Mouse (Mus musculus) thymus, postnatal 0 days (tissue): ENCODE results near the gene Ranbp3. TPM values are rescaled to one million over a fixed set of nuclear protein-coding genes. Genes with fewer than 3 reads are reported as not detected.

Source experiments
- DNase-seq: peaks from one replicate; pipeline ENCODE4 v3.0.0-alpha.2; 2015; ENCODE audit warnings: low spot score
- polyA plus RNA-seq: library from polyadenylated mRNA; unstranded; fragments of >200 nt; fragmentation: Nextera tagmentation; extraction: Ambion mirVana; gene quantifications from 2 replicates; pipeline ENCODE4 v1.2.1, GENCODE M21; 2015

The Ranbp3 gene
- polyA plus RNA-seq, 1 experiment from 2014 or later, result 81.4 TPM

- DNase-seq, result no peak
These were observed 738 bp downstream of the Ranbp3 start for GRCm38 (mm10) chr17:56673647-56674416.

DNA sequence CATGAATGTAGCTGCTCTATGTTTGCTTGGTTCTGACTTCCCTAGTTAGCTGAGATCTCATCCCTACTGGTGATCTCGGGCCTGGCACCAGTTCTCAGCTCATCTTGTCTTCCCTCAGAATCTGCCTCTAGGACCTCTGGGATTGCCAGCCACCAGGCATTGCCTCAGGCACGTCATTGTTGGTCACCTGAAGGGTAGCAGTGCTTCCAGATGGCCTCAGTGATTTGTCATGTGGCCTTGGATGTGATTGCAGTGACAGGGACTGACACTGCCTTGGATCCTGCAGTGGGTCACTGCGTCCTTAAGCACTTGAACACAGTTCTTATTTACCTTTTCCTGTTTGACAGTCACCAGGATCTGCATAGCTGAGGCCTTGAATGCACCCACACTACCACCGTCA lies 8.7 kb downstream of the Ranbp3 start:
- no peak for DNase-seq

DNA sequence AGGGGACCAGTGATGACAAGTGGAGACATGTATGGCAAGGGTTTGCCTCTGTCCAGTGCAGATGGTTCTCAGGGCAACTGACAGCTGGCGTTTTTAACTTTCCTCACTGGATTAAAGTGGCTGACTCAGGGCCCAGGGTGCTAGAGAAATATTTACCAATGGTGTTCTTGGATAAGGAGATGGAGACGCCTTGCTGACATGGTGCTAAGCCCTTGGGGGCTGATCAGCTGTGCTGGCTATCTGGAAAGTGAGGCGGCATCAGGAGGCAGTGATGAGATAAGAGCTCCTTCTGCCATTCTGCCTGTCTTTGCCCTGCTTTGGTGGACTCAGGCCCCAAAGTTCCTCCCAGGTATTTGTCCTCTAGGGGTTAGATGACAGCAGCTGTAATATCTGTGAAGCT lies 9.8 kb downstream of the Ranbp3 start:
- DNase-seq, result no peak

- no peak for DNase-seq
These were observed 10.5 kb downstream of the Ranbp3 start for GRCm38 (mm10) chr17:56683546-56684140.

GRCm38 (mm10) chr17:56684649-56685048 lies 11.6 kb downstream of the Ranbp3 start:
- no peak for DNase-seq

GRCm38 (mm10) chr17:56686801-56687200 lies 13.7 kb downstream of the Ranbp3 start:
- no peak for DNase-seq

- no peak for DNase-seq
These were observed 15.0 kb downstream of the Ranbp3 start for GRCm38 (mm10) chr17:56688045-56688444.

DNA sequence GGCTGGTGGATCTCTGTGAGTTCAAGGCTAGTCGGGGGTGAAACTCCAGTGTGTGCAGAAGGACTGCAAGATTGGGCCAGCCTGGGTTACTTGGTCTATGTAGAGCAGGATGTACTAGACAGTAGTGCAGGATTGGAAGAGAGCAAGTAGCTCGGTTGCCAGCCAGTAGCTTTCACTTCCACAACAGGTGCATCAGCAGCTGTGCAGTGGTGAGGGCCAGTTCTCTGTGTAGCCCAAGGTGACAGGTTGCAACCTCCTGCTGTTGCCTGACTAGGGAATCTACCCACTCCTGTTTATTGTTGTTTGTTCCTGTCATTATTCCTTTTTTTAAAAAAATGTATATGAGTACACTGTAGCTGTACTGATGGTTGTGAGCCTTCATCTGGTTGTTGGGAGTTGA lies 15.6 kb downstream of the Ranbp3 start:
- DNase-seq, result no peak

- no peak for DNase-seq
These were observed 20.3 kb downstream of the Ranbp3 start for GRCm38 (mm10) chr17:56693395-56693794.

DNA sequence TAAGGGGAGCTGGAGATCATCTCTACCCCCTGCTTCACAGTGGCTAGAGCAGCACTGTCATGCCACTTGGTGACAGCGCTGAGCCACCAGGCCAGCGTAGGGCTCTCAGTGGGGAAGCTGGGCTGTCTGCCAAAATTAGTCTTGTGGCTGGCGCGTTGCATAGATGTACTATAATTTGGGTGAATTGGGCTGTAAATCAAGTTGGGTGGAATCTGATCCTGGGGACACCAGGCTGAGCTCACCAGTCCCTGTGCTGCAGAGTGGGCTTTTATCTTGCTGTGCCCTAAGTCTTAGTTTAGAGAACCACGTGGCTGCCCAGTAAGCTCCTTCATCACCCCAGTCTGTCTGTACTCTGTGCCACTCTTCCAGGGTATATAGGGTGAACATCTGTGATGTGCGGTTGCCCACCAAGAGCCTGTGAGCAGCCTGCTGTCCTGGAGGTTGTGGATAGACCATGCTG lies 20.8 kb downstream of the Ranbp3 start:
- no peak for DNase-seq

GRCm38 (mm10) chr17:56700451-56700850 lies 27.4 kb downstream of the Ranbp3 start:
- no peak for DNase-seq

GRCm38 (mm10) chr17:56703038-56703437 lies 29.9 kb downstream of the Ranbp3 start:
- DNase-seq, result no peak

GRCm38 (mm10) chr17:56706515-56706914 lies 33.4 kb downstream of the Ranbp3 start:
- no peak for DNase-seq

- DNase-seq, result no peak
These were observed 35.6 kb downstream of the Ranbp3 start for GRCm38 (mm10) chr17:56708692-56709091.

DNA sequence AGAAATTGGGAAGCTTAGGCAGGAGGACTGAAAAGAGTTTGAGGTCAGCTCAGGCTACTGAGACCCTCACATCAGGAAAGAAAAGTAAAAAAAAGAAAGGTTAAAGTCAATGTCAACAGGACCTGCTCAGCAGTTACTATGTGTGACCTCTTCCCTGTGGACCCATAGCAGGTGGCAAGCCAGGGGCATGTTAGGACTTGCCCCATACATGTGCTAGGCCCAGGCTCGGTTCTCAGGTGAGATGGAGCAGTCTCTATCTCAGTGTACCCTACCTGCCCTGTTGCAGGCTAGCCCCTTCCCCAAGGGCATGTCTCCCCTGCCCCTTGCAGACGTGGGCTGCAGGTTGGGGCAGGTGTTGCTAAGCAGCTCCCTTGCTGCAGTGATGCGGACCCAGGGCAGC lies 36.6 kb downstream of the Ranbp3 start:
- no peak for DNase-seq

DNA sequence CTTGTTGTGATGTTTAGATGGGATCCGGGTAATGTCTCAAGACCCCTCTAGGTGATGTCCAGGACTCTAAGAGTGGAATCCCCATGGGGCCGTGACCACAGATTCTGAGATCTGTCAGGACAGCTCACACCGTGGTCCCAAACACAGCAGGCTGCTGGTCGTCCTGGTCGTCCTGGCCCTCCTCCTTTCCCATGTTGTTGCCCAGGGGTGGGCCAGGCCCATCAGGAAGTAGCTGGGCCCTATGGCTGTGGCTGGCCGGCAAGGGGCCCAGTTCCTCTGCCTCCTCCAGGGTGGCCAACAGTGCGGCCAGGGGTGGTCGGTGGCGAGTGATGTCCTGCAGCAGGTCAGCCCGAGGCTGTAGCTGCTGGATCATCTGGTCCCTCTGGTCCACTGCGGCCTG lies 42.3 kb downstream of the Ranbp3 start:
- no peak for DNase-seq

- no peak for DNase-seq
These were observed 43.0 kb downstream of the Ranbp3 start for GRCm38 (mm10) chr17:56715914-56716654.

- peak; percentile 100 for DNase-seq
These were observed 43.7 kb downstream of the Ranbp3 start for GRCm38 (mm10) chr17:56716655-56717362.

DNA sequence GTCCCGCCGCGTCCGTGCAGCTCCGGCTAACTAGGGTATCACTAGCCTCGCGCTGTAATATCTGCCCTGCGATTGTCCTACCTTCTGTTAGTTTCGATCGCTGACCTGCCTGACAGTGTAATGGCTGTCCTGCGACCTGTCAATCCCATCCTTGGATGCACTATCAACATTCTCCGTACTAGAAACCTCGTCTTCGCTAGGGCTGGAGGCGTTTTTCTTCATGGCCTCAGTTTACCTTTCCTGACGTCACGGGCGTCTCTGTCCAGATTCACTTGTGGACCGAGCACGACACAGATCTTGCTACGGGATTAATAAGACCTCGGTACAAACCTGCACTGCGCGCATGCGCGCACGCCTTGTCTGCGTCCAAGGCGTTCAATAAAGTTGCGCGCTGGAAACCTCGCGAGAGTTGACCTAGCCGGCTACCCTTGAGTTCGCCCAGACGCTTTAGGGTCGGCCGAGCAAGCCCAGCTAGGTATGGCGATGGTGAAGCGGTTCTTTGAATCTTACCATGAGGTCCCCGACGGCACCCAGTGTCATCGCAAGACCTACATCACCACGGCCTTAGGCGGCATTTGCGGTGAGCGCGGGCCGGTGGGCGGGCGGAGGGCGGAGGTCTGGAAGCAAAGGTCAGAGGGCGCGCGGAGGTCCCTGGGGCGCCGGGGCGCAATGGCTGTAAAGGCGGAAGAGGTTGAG lies 44.4 kb downstream of the Ranbp3 start, which contains the start of the genes Ndufa11 and Vmac:
Gene Ndufa11 (plus strand): TSS at position 405 of the 696 bp plus-strand sequence.
Gene Vmac (minus strand): TSS at position 660 of the 696 bp plus-strand sequence.
- DNase-seq, result peak; percentile 97

DNA sequence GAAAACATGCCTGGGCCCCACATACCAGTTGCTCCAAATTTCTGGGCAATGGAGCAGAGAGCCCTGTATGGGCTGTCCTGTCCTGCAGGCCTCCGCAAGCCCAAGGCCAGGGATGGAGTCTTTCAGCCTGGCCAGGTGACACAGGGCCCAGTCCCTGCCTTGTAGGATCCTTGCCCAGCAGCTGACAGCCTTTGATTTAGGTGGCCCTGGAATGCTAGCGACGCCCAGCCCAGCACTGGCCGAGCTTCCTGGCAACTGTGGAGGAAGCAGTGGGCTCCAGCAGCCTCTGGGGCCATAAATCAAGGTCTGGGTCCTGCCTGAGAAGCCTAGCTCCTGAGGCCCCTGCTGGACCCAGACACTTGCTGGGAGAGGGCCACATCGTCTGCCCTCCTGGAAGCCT lies 49.3 kb downstream of the Ranbp3 start:
- no peak for DNase-seq
